Mouse (Mus musculus): ENCODE measurements at regions not wholly inside any gene's neighbourhood (a gene's known extent, or its start where the extent isn't known, plus 50 kb on each side); places are given as distances from the start of the nearest gene placed in this dataset.

GRCm38 (mm10) chrX:51913247-51913646 lies 59.3 kb downstream of the 1700080O16Rik start:
- Histone ChIP-seq H3K27me3 (ENCODE audit: control insufficient read depth in 1 of 2, insufficient read depth in 2 of 2, low read length in 2 of 2) (no peaks in the 10 kb centered on the region), H3K36me3 (ENCODE audit: control insufficient read depth in 1 of 2, insufficient read depth in 2 of 2, low read length in 2 of 2) (no peaks in the 10 kb centered on the region), H3K9ac (ENCODE audit: control insufficient read depth, low read depth, low read length, poor library complexity, severe bottlenecking) (no peak overlapping the region), H3K9me3 (replicated peaks; ENCODE audit: insufficient read depth, low read length) (no peaks in the 10 kb centered on the region), H3K4me1 (ENCODE audit: control insufficient read depth in 1 of 2, insufficient read depth in 2 of 2, low read length in 2 of 2) (no peaks in the 10 kb centered on the region), H3K79me2 (ENCODE audit: control insufficient read depth, insufficient read depth, low read length, poor library complexity) (no peaks in the 10 kb centered on the region), H3K4me3 (ENCODE audit: control insufficient read depth in 1 of 2, insufficient read depth in 1 of 2, low read depth in 2 of 2, low read length in 2 of 2) (no peak overlapping the region), H3K27ac (ENCODE audit: control insufficient read depth, low read depth, low read length) (no peak overlapping the region)
- DNase-seq (ENCODE audit: low read depth, low spot score), result peak; percentile 50
- TF ChIP-seq SMC3 (IDR thresholded peaks at IDR 0.05; ENCODE audit: low read depth, low read length) (peak; percentile 47), ZNF384 (IDR thresholded peaks at IDR 0.05; ENCODE audit: low read depth, low read length) (no peak), RAD21 (IDR thresholded peaks at IDR 0.05; ENCODE audit: low read depth, low read length) (peak; percentile 46), ELF1 (IDR thresholded peaks at IDR 0.05; ENCODE audit: low read depth, low read length) (no peak), BHLHE40 (IDR thresholded peaks at IDR 0.05; ENCODE audit: borderline replicate concordance, low read depth, low read length) (no peak), ZC3H11A (IDR thresholded peaks at IDR 0.05; ENCODE audit: low read depth, low read length) (peak; percentile 31), CTCF (IDR thresholded peaks at IDR 0.05 in 2 of 3, conservative IDR thresholded peaks at IDR 0.05 in 1 of 3; ENCODE audit: control insufficient read depth in 1 of 3, insufficient read depth in 1 of 3, low read depth in 2 of 3, low read length in 3 of 3, poor library complexity in 1 of 3, severe bottlenecking in 1 of 3) (peak; percentile 43 to 63 (median 58))

GRCm38 (mm10) chrX:51911566-51911965 lies 61.0 kb downstream of the 1700080O16Rik start:
- TF ChIP-seq POLR2A (IDR thresholded peaks at IDR 0.05; ENCODE audit: control insufficient read depth in 1 of 2, insufficient read depth in 1 of 2, low read depth in 1 of 2, low read length in 2 of 2, poor library complexity in 1 of 2) (no peak), MAZ (IDR thresholded peaks at IDR 0.05; ENCODE audit: low read depth, low read length) (no peak), ETS1 (IDR thresholded peaks at IDR 0.05; ENCODE audit: low read depth, low read length) (no peak), JUND (IDR thresholded peaks at IDR 0.05; ENCODE audit: low read depth, low read length) (no peak), ELF1 (IDR thresholded peaks at IDR 0.05; ENCODE audit: low read depth, low read length) (no peak), GATA1 (IDR thresholded peaks at IDR 0.05; ENCODE audit: low read depth, low read length) (no peak), SIN3A (IDR thresholded peaks at IDR 0.05; ENCODE audit: low read length) (no peak)
- no peak for DNase-seq (ENCODE audit: low read depth, low spot score)
- no peak overlapping the region for H3K27ac ChIP-seq (ENCODE audit: control insufficient read depth, low read depth, low read length)
- no peaks in the 10 kb centered on the region for H3K9me3 ChIP-seq (replicated peaks; ENCODE audit: insufficient read depth, low read length)
- no peaks in the 10 kb centered on the region; a peak in 1 of 4 replicates for H3K27me3 ChIP-seq (ENCODE audit: control insufficient read depth in 1 of 2, insufficient read depth in 2 of 2, low read length in 2 of 2)
- H3K79me2 ChIP-seq (ENCODE audit: control insufficient read depth, insufficient read depth, low read length, poor library complexity), result no peaks in the 10 kb centered on the region
- H3K36me3 ChIP-seq (ENCODE audit: control insufficient read depth in 1 of 2, insufficient read depth in 2 of 2, low read length in 2 of 2), result no peaks in the 10 kb centered on the region
- no peaks in the 10 kb centered on the region for H3K4me1 ChIP-seq (ENCODE audit: control insufficient read depth in 1 of 2, insufficient read depth in 2 of 2, low read length in 2 of 2)
- H3K9ac ChIP-seq (ENCODE audit: control insufficient read depth, low read depth, low read length, poor library complexity, severe bottlenecking), result no peak overlapping the region
- no peak overlapping the region for H3K4me3 ChIP-seq (ENCODE audit: control insufficient read depth in 1 of 2, insufficient read depth in 1 of 2, low read depth in 2 of 2, low read length in 2 of 2)

- H3K36me3 ChIP-seq (ENCODE audit: control insufficient read depth in 1 of 2, insufficient read depth in 2 of 2, low read length in 2 of 2), result no peaks in the 10 kb centered on the region
- H3K9ac ChIP-seq (ENCODE audit: control insufficient read depth, low read depth, low read length, poor library complexity, severe bottlenecking), result no peak overlapping the region
- H3K4me1 ChIP-seq (ENCODE audit: control insufficient read depth in 1 of 2, insufficient read depth in 2 of 2, low read length in 2 of 2), result no peaks in the 10 kb centered on the region
- H3K4me3 ChIP-seq (ENCODE audit: control insufficient read depth in 1 of 2, insufficient read depth in 1 of 2, low read depth in 2 of 2, low read length in 2 of 2), result no peak overlapping the region
- H3K27me3 ChIP-seq (ENCODE audit: control insufficient read depth in 1 of 2, insufficient read depth in 2 of 2, low read length in 2 of 2), result no peaks in the 10 kb centered on the region; a peak in 1 of 4 replicates
- H3K9me3 ChIP-seq (replicated peaks; ENCODE audit: insufficient read depth, low read length), result no peaks in the 10 kb centered on the region
- TF ChIP-seq NRF1 (IDR thresholded peaks at IDR 0.05; ENCODE audit: insufficient read depth, low read depth, low read length, poor library complexity, severe bottlenecking) (no peak), MAFK (IDR thresholded peaks at IDR 0.05; ENCODE audit: borderline replicate concordance, low read depth, low read length) (no peak), USF2 (IDR thresholded peaks at IDR 0.05; ENCODE audit: borderline replicate concordance in 1 of 2, insufficient read depth in 1 of 2, low read depth in 1 of 2, low read length in 2 of 2) (no peak), KAT2A (conservative IDR thresholded peaks at IDR 0.05; ENCODE audit: low read depth, low read length) (no peak), USF1 (IDR thresholded peaks at IDR 0.05; ENCODE audit: low read depth, low read length) (no peak)
- no peak overlapping the region for H3K27ac ChIP-seq (ENCODE audit: control insufficient read depth, low read depth, low read length)
- no peak for DNase-seq (ENCODE audit: low read depth, low spot score)
- no peaks in the 10 kb centered on the region for H3K79me2 ChIP-seq (ENCODE audit: control insufficient read depth, insufficient read depth, low read length, poor library complexity)
Observed at GRCm38 (mm10) chrX:51910576-51910975, 62.0 kb downstream of the 1700080O16Rik start.
